Mouse (Mus musculus): Measurements from ENCODE around the gene Ddah2.

GRCm38 (mm10) chr17:35049561-35050016, 9.2 kb upstream of the Ddah2 start, which contains the start of gene Clic1:
- TF ChIP-seq POLR2A (IDR thresholded peaks at IDR 0.05; ENCODE audit: low read depth, low read length): peak; percentile 38; the same call in 1 of the 2 replicates
- peak; percentile 24; the same call in 1 of the 2 replicates for TF ChIP-seq CTCF (IDR thresholded peaks at IDR 0.05; ENCODE audit: extremely low read depth, insufficient read length, insufficient replicate concordance, low read depth, low read length)
